Comparison of ENCODE assay signal across 16 mouse cellular contexts in the genomic region with DNA sequence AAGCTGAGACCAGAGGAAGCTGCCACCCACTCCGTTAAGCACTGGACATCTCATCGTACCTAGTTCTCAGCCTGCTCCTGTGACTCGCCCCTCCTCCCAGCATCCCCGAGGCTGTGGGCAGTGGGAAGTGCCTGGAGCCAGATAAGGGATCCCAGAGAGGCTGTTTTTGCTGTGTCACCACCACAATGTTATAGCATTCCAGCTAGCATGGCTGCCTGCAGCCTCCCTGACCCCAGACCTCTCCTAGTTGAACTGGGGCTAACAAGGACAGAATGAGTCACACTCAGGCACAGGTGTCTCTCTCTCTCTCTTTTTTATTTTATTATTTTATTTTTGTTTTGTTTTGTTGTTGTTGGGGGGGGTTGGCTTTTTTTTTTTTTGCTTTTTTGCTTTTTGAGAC. TPM values are rescaled to one million over a fixed set of nuclear protein-coding genes. Genes with fewer than 3 reads are reported as not detected.
A peak's percentile ranks its signal among the peaks of the same experiment; 100 is the strongest.
DNase-seq lines count a peak whose midpoint lies in the region; ATAC-seq and TF ChIP-seq lines count a peak whose summit lies in the region.
"Had no signal": no experiment of that assay in that cellular context is flagged by ENCODE, and none has a peak within 500 bp of the region (broad histone marks: within the 10 kb centered on the region; RNA-seq: fewer than 3 reads in every experiment).

No protein-coding gene starts in this region.

- H3K9me3 ChIP-seq in liver, embryonic 13.5 days (replicated peaks): no peaks in the 10 kb centered on the region
- H3K9me3 ChIP-seq: hindbrain, embryonic 12.5 days; stomach, embryonic 15.5 days had no signal

- no peak overlapping the region for H3K4me3 ChIP-seq in liver, embryonic 13.5 days (replicated peaks)
- no peak overlapping the region for H3K4me3 ChIP-seq in cerebellum, adult 2 months (replicated peaks; ENCODE audit: insufficient read depth, low read depth, low read length)
- H3K4me3 ChIP-seq: hindbrain, embryonic 12.5 days; stomach, embryonic 15.5 days had no signal

- 1% methylated on average over 4 of the region's 4 CpGs for WGBS in liver, embryonic 13.5 days (ENCODE audit: insufficient replicate concordance)
- WGBS in cerebellum, adult 2 months: 78% methylated on average over 4 of the region's 4 CpGs

- 0 out of 2 replicates have a peak overlapping the region, but pooled peaks have one; percentile 12 for H3K4me2 ChIP-seq in liver, embryonic 13.5 days
- H3K4me2 ChIP-seq: hindbrain, embryonic 12.5 days; lung, embryonic 14.5 days; stomach, embryonic 15.5 days had no signal

- peaks cover 62% of the 10 kb centered on the region for H3K4me1 ChIP-seq in liver, embryonic 13.5 days (replicated peaks)
- peaks cover 23% of the 10 kb centered on the region for H3K4me1 ChIP-seq in cerebellum, adult 2 months (ENCODE audit: control insufficient read depth, insufficient read depth, low read length)

- H3K36me3 ChIP-seq in liver, embryonic 13.5 days: peaks cover 33% of the 10 kb centered on the region; the same call in 1 of the 2 replicates
- H3K36me3 ChIP-seq: hindbrain, embryonic 12.5 days; stomach, embryonic 15.5 days had no signal

- H3K27ac ChIP-seq in liver, embryonic 13.5 days: peak overlapping the region; percentile 47; the same call in 1 of the 2 replicates
- H3K27ac ChIP-seq in cerebellum, adult 2 months (ENCODE audit: insufficient read depth, low read length): no peak overlapping the region
- H3K27ac ChIP-seq: hindbrain, embryonic 12.5 days; stomach, embryonic 15.5 days had no signal

- no peaks in the 10 kb centered on the region for H3K27me3 ChIP-seq in liver, embryonic 13.5 days
- no peaks in the 10 kb centered on the region for H3K27me3 ChIP-seq in cerebellum, adult 2 months (ENCODE audit: control insufficient read depth, insufficient read depth, low read length)
- H3K27me3 ChIP-seq: Patski; stomach, embryonic 15.5 days had no signal

- DNase-seq in 3T3-L1 (ENCODE audit: low read depth, low spot score): peak; percentile 74
- peak; percentile 98 for DNase-seq in 416B (ENCODE audit: low read depth)
- peak; percentile 52 for DNase-seq in NIH3T3 (ENCODE audit: low read depth)
- DNase-seq in liver, embryonic 13.5 days: peak; percentile 63
- no peak for DNase-seq in T-cell, adult 2 months (ENCODE audit: low spot score)
- no peak for DNase-seq in ovary, postnatal 10 days (ENCODE audit: low spot score)
- DNase-seq in cerebellum, adult 2 months: no peak
- DNase-seq: adrenal gland, adult 2 months; cerebellum, adult 9-11 months; kidney, postnatal 25 days; lung, embryonic 14.5 days; thymus, postnatal 14 days had no signal

- no peak overlapping the region for H3K9ac ChIP-seq in liver, embryonic 13.5 days
- H3K9ac ChIP-seq: hindbrain, embryonic 12.5 days; lung, embryonic 14.5 days; stomach, embryonic 15.5 days had no signal

- TF ChIP-seq CTCF in cerebellum, adult 2 months (IDR thresholded peaks at IDR 0.05; ENCODE audit: borderline replicate concordance, insufficient read depth, low read depth, low read length): no peak

- ATAC-seq in liver, embryonic 13.5 days (ENCODE audit: low read depth): peak; percentile 75
- ATAC-seq: intestine, postnatal 0 days; Patski had no signal

- no peak for TF ChIP-seq POLR2A in cerebellum, adult 2 months (IDR thresholded peaks at IDR 0.05; ENCODE audit: borderline replicate concordance, insufficient read depth, low read length)

RNA-seq across cellular contexts. Expression of a gene that starts 10.6 kb away (rescaled TPM):
- polyA plus RNA-seq in liver, embryonic 13.5 days (2015; fragmentation: Nextera tagmentation; extraction: Ambion mirVana): 1.4 and 2.1 TPM in 2 replicates
- 34.9 and 41.8 TPM in 2 replicates for polyA plus RNA-seq in cerebellum, adult 2 months (2012; rRNA removed)

RNA-seq across cellular contexts. Expression of a gene that starts 20.6 kb away (rescaled TPM):
- 6.7 and 7.5 TPM in 2 replicates for polyA plus RNA-seq in liver, embryonic 13.5 days (2015; fragmentation: Nextera tagmentation; extraction: Ambion mirVana)
- polyA plus RNA-seq in cerebellum, adult 2 months (2012; rRNA removed): 69.3 and 72.0 TPM in 2 replicates

RNA-seq across cellular contexts. Expression of a gene that starts 45.3 kb away (rescaled TPM):
- 120 and 148 TPM in 2 replicates for polyA plus RNA-seq in liver, embryonic 13.5 days (2015; fragmentation: Nextera tagmentation; extraction: Ambion mirVana)
- polyA plus RNA-seq in cerebellum, adult 2 months (2012; rRNA removed): 33.6 and 34.6 TPM in 2 replicates

Comparison
In these comparisons a context has a peak if more than half of its experiments do, and no peak if none do; other contexts are left out.
1. DNase-seq: peak in 3T3-L1 (single experiment), 416B (single experiment), NIH3T3 (single experiment) and liver, embryonic 13.5 days (single experiment); none in T-cell, adult 2 months (single experiment), ovary, postnatal 10 days (single experiment) and cerebellum, adult 2 months (0 of 2).
2. RNA of a gene that starts 10.6 kb away (polyA plus RNA-seq): 34.9 to 41.8 TPM in cerebellum, adult 2 months; 1.4 to 2.1 TPM in liver, embryonic 13.5 days; every median in the first group is over 10 times any median in the second.